8 mouse cellular contexts compared by ENCODE assay signal in genomic region chr11:32580305-32580947, GRCm38 (mm10). TPM values are rescaled to one million over a fixed set of nuclear protein-coding genes. Genes with fewer than 3 reads are reported as not detected.
A peak's percentile ranks its signal among the peaks of the same experiment; 100 is the strongest.
DNase-seq lines count a peak whose midpoint lies in the region; ATAC-seq and TF ChIP-seq lines count a peak whose summit lies in the region.

No protein-coding gene starts in this region.

- no peaks in the 10 kb centered on the region for H3K79me3 ChIP-seq in C2C12 (ENCODE audit: low read depth)

- H3ac ChIP-seq in C2C12 (ENCODE audit: control insufficient read depth, insufficient read length, low read depth): no peak overlapping the region

- no peaks in the 10 kb centered on the region for H3K9me3 ChIP-seq in embryonic facial prominence, embryonic 10.5 days
- no peaks in the 10 kb centered on the region for H3K9me3 ChIP-seq in midbrain, embryonic 12.5 days

- no peak for TF ChIP-seq CTCF in C2C12 (IDR thresholded peaks at IDR 0.05; ENCODE audit: control insufficient read depth, insufficient read depth, insufficient read length)

- no peak overlapping the region for H3K9ac ChIP-seq in midbrain, embryonic 12.5 days (replicated peaks)

- 74% methylated on average over 16 of the region's 16 CpGs for WGBS in embryonic facial prominence, embryonic 10.5 days
- WGBS in midbrain, embryonic 12.5 days: 75% methylated on average over 16 of the region's 16 CpGs

- H3K27me3 ChIP-seq in C2C12 (ENCODE audit: control insufficient read depth, insufficient read depth, insufficient read length): no peaks in the 10 kb centered on the region
- H3K27me3 ChIP-seq in embryonic facial prominence, embryonic 10.5 days (replicated peaks; ENCODE audit: low read depth, poor library complexity, severe bottlenecking): no peaks in the 10 kb centered on the region
- H3K27me3 ChIP-seq in midbrain, embryonic 12.5 days: no peaks in the 10 kb centered on the region

- no peak overlapping the region for H3K4me3 ChIP-seq in C2C12 (ENCODE audit: insufficient read depth, poor library complexity, severe bottlenecking)
- H3K4me3 ChIP-seq in embryonic facial prominence, embryonic 10.5 days: no peak overlapping the region
- no peak overlapping the region for H3K4me3 ChIP-seq in midbrain, embryonic 12.5 days

- H3K4me2 ChIP-seq in midbrain, embryonic 12.5 days (replicated peaks): no peak overlapping the region

- H3K27ac ChIP-seq in embryonic facial prominence, embryonic 10.5 days (replicated peaks): 0 out of 2 replicates have a peak overlapping the region, but pooled peaks have one; percentile 54
- H3K27ac ChIP-seq in midbrain, embryonic 12.5 days (replicated peaks): no peak overlapping the region

- no peaks in the 10 kb centered on the region for H3K79me2 ChIP-seq in C2C12 (ENCODE audit: control insufficient read depth, insufficient read depth)

- peaks cover 24% of the 10 kb centered on the region for H3K4me1 ChIP-seq in embryonic facial prominence, embryonic 10.5 days
- no peaks in the 10 kb centered on the region; the same call in 1 of the 2 replicates for H3K4me1 ChIP-seq in midbrain, embryonic 12.5 days

- H3K36me3 ChIP-seq in C2C12 (ENCODE audit: control insufficient read depth, insufficient read depth): peaks cover 36% of the 10 kb centered on the region
- no peaks in the 10 kb centered on the region for H3K36me3 ChIP-seq in embryonic facial prominence, embryonic 10.5 days (replicated peaks)
- H3K36me3 ChIP-seq in midbrain, embryonic 12.5 days: no peaks in the 10 kb centered on the region

- DNase-seq in gastrocnemius, postnatal 14 days: peak; percentile 61
- DNase-seq in gastrocnemius, postnatal 4 days (ENCODE audit: low spot score in 2 of 2): no peak
- peak; percentile 48 for DNase-seq in embryonic facial prominence, embryonic 10.5 days (ENCODE audit: low spot score)
- peak; percentile 48 to 64 for DNase-seq in left cerebral cortex, adult 9 months (ENCODE audit: low spot score in 2 of 2)
- peak; percentile 85 for DNase-seq in thymus, postnatal 0 days (ENCODE audit: low spot score)
- no peak for DNase-seq in adrenal gland, postnatal 4 days (ENCODE audit: low spot score in 2 of 2)

- ATAC-seq in midbrain, embryonic 12.5 days (ENCODE audit: low FRiP score, low read depth): peak; percentile 73

- intact Hi-C loops in gastrocnemius, postnatal 14 days (cut with DNase I; ENCODE audit: low total_unique reads): no loop called here

TF ChIP-seq in C2C12, 6 proteins besides CTCF, POLR2A, EP300 and RAD21:
- TF ChIP-seq USF1 (IDR thresholded peaks at IDR 0.05; ENCODE audit: low read depth): peak; percentile 65
- TF ChIP-seq MYOD1 (IDR thresholded peaks at IDR 0.05; ENCODE audit: control insufficient read depth, insufficient read length, low read depth): no peak
- TF ChIP-seq MYOG (IDR thresholded peaks at IDR 0.05; ENCODE audit: control insufficient read depth, extremely low read depth, insufficient read length): no peak
- TF ChIP-seq MAX (IDR thresholded peaks at IDR 0.05): no peak
- TF ChIP-seq CEBPB (IDR thresholded peaks at IDR 0.05; ENCODE audit: low read depth): no peak
TF ChIP-seq in C2C12: peak in this region for 1.

RNA-seq across cellular contexts. Expression of gene Stk10, which starts 47.3 kb away (rescaled TPM):
- 1 to 10 TPM; 4.9 to 6.9 TPM for total RNA-seq in gastrocnemius, postnatal 14 days (2021)
- 10 to 100 TPM in 1 of 2 experiments, 1 to 10 TPM in 1; 9.8 to 10.3 TPM for total RNA-seq in gastrocnemius, postnatal 4 days (2021)
- polyA plus RNA-seq in C2C12 (2012; fragmentation: generic; extraction: Trizol): 8.2 TPM
- 2.2 and 3.0 TPM in 2 replicates for polyA plus RNA-seq in embryonic facial prominence, embryonic 10.5 days (2016; fragmentation: Nextera tagmentation; extraction: Ambion mirVana)
- 1.8 TPM in 2 replicates for polyA plus RNA-seq in midbrain, embryonic 12.5 days (2016; fragmentation: Nextera tagmentation; extraction: Ambion mirVana)
- polyA plus RNA-seq in thymus, postnatal 0 days (2015; fragmentation: Nextera tagmentation; extraction: Ambion mirVana): 10.6 and 12.9 TPM in 2 replicates
- 10 to 100 TPM in 1 of 2 experiments, 1 to 10 TPM in 1; 9.0 to 11.5 TPM for total RNA-seq in adrenal gland, postnatal 4 days (2021)

RNA-seq across cellular contexts. Expression of gene Efcab9, which starts 48.5 kb away (rescaled TPM):
- total RNA-seq in gastrocnemius, postnatal 14 days (2021): under 1 TPM; 0.47 to 0.70 TPM
- under 1 TPM; 0.60 to 0.76 TPM for total RNA-seq in gastrocnemius, postnatal 4 days (2021)
- polyA plus RNA-seq in C2C12 (2012; fragmentation: generic; extraction: Trizol): 0.14 TPM
- 0.39 TPM in 1 of 2 replicates, not detected in the other for polyA plus RNA-seq in embryonic facial prominence, embryonic 10.5 days (2016; fragmentation: Nextera tagmentation; extraction: Ambion mirVana)
- 0.51 and 0.89 TPM in 2 replicates for polyA plus RNA-seq in midbrain, embryonic 12.5 days (2016; fragmentation: Nextera tagmentation; extraction: Ambion mirVana)
- polyA plus RNA-seq in thymus, postnatal 0 days (2015; fragmentation: Nextera tagmentation; extraction: Ambion mirVana): 1.9 and 2.1 TPM in 2 replicates
- 1 to 10 TPM in 1 of 2 experiments, under 1 TPM in 1; 0.42 to 1.6 TPM for total RNA-seq in adrenal gland, postnatal 4 days (2021)

Comparison
In these comparisons a context has a peak if more than half of its experiments do, and no peak if none do; other contexts are left out.
1. DNase-seq: peak in gastrocnemius, postnatal 14 days (single experiment), embryonic facial prominence, embryonic 10.5 days (single experiment), left cerebral cortex, adult 9 months (2 of 2) and thymus, postnatal 0 days (single experiment); none in gastrocnemius, postnatal 4 days (0 of 2) and adrenal gland, postnatal 4 days (0 of 2).